Mouse (Mus musculus): ENCODE measurements around the gene Rab8b.

DNA sequence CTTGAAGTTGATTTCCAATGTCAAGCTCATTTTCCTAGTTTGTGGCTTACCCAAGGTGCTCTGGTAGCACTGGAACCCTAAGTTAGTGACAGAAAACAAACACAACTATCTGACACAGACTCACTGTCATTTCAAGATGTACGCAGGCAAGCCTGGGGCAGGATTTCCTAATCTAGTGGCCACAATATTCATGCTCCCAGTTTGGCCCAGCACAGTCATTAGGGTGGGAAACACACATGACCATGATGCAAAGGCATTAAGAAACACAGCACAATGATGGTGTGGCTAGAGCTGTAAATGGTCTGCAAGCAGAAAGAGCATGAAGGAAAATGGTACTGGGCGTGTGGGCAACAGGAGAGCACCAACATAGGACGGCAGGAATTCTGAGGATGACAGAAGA is 37.6 kb downstream of the Rab8b start:
- no peak for TF ChIP-seq CTCF (IDR thresholded peaks at IDR 0.05; ENCODE audit: low read depth, low read length)
- TF ChIP-seq POLR2A (IDR thresholded peaks at IDR 0.05; ENCODE audit: extremely low read depth, insufficient read depth, low read length), result no peak

All from liver, adult 2 months (tissue).